Mouse (Mus musculus) heart, embryonic 10.5 days (tissue): ENCODE measurements around the gene Dap. TPM values are rescaled to one million over a fixed set of nuclear protein-coding genes. Genes with fewer than 3 reads are reported as not detected.

Source experiments
- DNase-seq: peaks from one replicate; pipeline ENCODE4 v3.0.0-alpha.2; 2017; ENCODE audit warnings: low spot score
- H3K27ac ChIP-seq: fragments of 300-500 bp; sonication (generic); 2 replicates; pipeline ENCODE4 v1.5.1; 2016; ENCODE audit warnings: mild to moderate bottlenecking
- H3K27me3 ChIP-seq: fragments of 300-500 bp; sonication (generic); 2 replicates; pipeline ENCODE4 v1.6.1; 2016; ENCODE audit warnings: mild to moderate bottlenecking; ENCODE audit not compliant: poor library complexity, insufficient read depth, severe bottlenecking
- H3K36me3 ChIP-seq: fragments of 300-500 bp; sonication (generic); 2 replicates; pipeline ENCODE4 v1.6.1; 2016; ENCODE audit warnings: mild to moderate bottlenecking, moderate library complexity
- H3K4me1 ChIP-seq: fragments of 300-500 bp; sonication (generic); 2 replicates; pipeline ENCODE4 v1.6.1; 2016; ENCODE audit warnings: mild to moderate bottlenecking
- H3K4me3 ChIP-seq: fragments of 300-500 bp; sonication (generic); 2 replicates; pipeline ENCODE4 v1.5.1; 2016; ENCODE audit warnings: mild to moderate bottlenecking, moderate library complexity
- H3K9me3 ChIP-seq: fragments of 300-500 bp; sonication (generic); 2 replicates; pipeline ENCODE4 v1.6.1; 2016; ENCODE audit warnings: mild to moderate bottlenecking, moderate library complexity
- WGBS: fragments of 180-500 bp; shearing (Covaris S2); methylation state at CpG from one replicate; pipeline ENCODE4 v1.1.7; 2016; 5-methylcytosine and 5-hydroxymethylcytosine counted together
- polyA plus RNA-seq: library from polyadenylated mRNA; unstranded; fragments of >200 nt; fragmentation: Nextera tagmentation; extraction: Ambion mirVana; gene quantifications from 2 replicates; pipeline ENCODE4 v1.2.1, GENCODE M21; 2016

The Dap gene
- polyA plus RNA-seq, 1 experiment from 2014 or later = 49.2 TPM

DNA sequence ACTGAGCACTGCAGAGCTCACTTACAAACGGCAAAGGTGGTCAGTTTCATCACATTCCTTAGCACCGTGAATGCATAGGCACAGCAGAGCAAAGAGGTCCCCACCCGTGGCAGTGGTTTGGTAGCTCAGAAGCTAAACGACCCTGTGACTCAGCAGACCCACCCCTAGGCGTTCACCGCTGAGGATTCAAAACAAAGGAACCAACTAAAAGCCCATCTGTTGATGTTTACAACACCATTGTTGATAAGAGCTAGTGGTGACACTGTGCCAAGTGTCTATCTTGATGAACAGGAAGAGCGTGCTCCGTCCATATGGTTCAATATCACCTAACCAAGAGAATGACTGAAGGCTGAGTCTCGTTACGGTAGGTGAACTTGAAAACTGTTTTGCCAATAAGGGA, 19.1 kb downstream of the Dap start:
- 0 out of 2 replicates have a peak, but pooled peaks cover 5% of the 10 kb centered on the region for H3K9me3 ChIP-seq
- H3K36me3 ChIP-seq = peaks cover 16% of the 10 kb centered on the region; the same call in 1 of the 2 replicates
- no peak for DNase-seq
- H3K27me3 ChIP-seq = no peaks in the 10 kb centered on the region
- 62% methylated on average over 10 of the region's 10 CpGs for whole genome bisulfite sequencing
- no peak overlapping the region for H3K4me3 ChIP-seq
- H3K4me1 ChIP-seq = peaks cover 23% of the 10 kb centered on the region
- no peak overlapping the region for H3K27ac ChIP-seq

DNA sequence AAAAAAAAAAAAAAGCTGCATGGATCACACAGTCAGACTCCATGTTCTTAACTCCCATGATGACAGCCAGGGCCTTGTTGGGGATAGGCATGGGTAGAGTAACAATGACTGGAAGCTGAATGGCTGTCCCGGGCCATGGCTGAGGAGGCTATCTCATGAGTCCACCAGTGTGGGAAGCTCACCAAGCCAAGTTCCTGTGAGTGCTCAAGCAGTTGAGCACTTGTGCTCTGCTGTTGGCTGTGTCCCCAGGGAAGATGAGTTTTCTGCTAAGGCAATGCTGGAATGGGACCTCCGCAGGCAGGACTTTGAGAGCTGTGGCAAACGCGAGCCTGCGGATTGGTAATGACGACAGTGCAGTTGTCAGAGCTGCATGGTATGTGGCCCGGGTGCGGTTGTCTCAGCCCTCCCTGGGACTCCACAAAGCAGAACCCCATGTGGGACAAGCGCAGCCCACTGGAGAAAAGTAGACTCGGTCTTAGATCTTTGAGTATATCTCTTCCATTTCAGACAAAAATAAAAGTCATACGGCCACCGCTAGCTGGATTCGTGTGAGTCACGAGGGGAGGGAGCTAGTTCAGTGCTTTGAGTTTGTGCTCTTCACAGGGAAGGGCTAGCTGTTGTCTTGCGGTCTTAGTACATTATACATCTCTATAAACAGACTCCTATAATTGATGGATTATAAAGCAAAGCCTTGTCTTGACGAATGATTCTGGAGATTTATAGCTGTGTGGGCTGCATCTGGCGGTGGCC, 20.8 kb downstream of the Dap start:
- Histone ChIP-seq H3K27ac (peak overlapping the region; percentile 52), H3K9me3 (0 out of 2 replicates have a peak, but pooled peaks cover 5% of the 10 kb centered on the region), H3K36me3 (peaks cover 16% of the 10 kb centered on the region; the same call in 1 of the 2 replicates), H3K4me1 (peaks cover 23% of the 10 kb centered on the region), H3K27me3 (no peaks in the 10 kb centered on the region), H3K4me3 (no peak overlapping the region)
- 86% methylated on average over 17 of the region's 17 CpGs for WGBS
- DNase-seq = no peak

DNA sequence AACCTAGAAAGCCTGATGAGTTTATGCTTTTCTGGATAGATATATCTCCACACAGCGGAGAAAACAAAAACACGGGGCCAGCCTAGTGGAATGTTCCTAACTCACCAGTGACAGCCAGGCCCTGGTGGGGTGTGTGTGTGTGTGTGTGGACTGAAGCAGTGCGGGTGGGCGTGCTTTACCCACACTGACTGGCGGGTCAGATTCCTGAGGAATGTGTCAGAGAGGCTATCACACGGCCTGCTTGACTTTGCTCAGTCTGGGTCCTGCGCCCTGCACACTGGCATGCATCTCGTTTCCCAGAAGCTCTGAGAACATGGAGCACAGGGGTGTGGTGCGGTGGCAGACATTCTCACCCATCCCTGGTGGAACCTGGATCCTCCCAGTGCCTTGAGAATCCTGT, 21.8 kb downstream of the Dap start:
- Histone ChIP-seq H3K27ac (peak overlapping the region; percentile 52), H3K4me1 (peaks cover 29% of the 10 kb centered on the region), H3K4me3 (no peak overlapping the region), H3K36me3 (peaks cover 8% of the 10 kb centered on the region; the same call in 1 of the 2 replicates), H3K27me3 (no peaks in the 10 kb centered on the region), H3K9me3 (0 out of 2 replicates have a peak, but pooled peaks cover 5% of the 10 kb centered on the region)
- WGBS = 43% methylated on average over 9 of the region's 9 CpGs
- DNase-seq = no peak

DNA sequence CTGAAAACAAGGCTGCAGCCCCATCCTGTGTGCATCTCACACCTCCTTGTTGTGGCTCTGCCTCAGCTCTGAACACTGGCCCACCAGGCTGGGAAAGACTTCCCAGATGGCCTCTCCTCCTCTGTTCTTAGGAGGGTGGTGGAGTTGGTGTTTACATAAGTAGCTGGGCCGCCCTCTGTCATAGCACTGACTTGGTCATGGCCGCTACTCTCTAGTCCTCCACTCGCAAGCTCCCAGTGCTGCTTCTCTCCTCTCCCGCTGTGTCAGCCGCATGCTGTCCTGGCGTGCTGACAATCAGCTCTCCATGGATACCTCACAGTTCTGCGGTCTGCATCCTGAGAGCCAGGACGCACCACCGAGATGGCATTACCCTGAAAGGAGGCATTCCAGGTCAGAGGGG, 22.9 kb downstream of the Dap start:
- WGBS = 40% methylated on average over 9 of the region's 9 CpGs
- no peaks in the 10 kb centered on the region for H3K27me3 ChIP-seq
- H3K4me3 ChIP-seq = no peak overlapping the region
- peak overlapping the region; percentile 37; the same call in 1 of the 2 replicates for H3K27ac ChIP-seq
- H3K36me3 ChIP-seq = peaks cover 3% of the 10 kb centered on the region; the same call in 1 of the 2 replicates
- H3K9me3 ChIP-seq = 0 out of 2 replicates have a peak, but pooled peaks cover 1% of the 10 kb centered on the region
- H3K4me1 ChIP-seq = peaks cover 30% of the 10 kb centered on the region
- DNase-seq = no peak

DNA sequence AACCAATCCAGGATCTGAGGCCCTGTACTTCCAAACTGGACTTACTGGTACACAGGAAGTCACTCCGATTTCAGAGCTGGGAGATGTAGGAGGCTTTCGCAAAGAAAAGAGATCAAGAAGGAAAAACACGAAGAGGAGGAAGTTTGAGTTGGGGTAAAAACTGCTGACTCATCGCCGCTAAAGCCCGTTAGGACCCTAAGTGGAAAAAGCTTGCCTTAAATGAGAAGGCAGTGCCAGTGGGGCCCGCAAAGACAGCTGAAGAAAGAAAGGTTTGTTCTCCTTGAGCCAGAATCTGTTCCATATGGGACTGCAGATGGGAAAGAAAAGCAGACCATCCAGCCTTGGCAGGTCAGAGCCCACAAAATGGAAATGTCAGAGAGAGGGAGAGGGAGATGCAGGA, 24.8 kb downstream of the Dap start:
- 72% methylated on average over 7 of the region's 7 CpGs for WGBS
- peaks cover 41% of the 10 kb centered on the region for H3K4me1 ChIP-seq
- no peak overlapping the region for H3K27ac ChIP-seq

DNA sequence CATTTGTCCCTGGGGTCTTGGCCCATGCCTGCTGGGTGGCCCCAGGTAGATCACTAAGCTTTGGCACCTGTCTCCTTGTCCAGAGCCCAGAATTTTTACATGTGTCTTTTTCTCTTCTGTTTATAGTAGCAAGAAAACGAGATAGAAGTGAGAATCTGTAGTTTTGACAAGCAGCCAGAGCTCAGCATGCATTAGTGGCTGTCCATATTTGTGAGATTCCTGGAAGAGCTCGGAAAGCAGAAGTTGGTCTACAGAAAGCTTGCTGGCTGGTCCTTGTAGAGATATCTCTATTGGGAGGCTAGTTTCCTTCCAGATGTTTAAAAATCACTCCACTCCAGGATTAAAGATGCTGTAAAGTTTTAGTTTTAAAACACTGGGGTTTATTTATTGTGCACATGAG, 25.9 kb downstream of the Dap start:
- no peak overlapping the region for H3K4me3 ChIP-seq
- H3K4me1 ChIP-seq = peaks cover 37% of the 10 kb centered on the region
- DNase-seq = no peak
- 84% methylated on average over 2 of the region's 2 CpGs for WGBS
- H3K27ac ChIP-seq = no peak overlapping the region
- no peaks in the 10 kb centered on the region for H3K9me3 ChIP-seq
- H3K36me3 ChIP-seq = no peaks in the 10 kb centered on the region
- H3K27me3 ChIP-seq = no peaks in the 10 kb centered on the region

More for the DNA sequence above, 24.8 kb downstream of the Dap start:
- H3K4me3 ChIP-seq = no peak overlapping the region
- H3K27me3 ChIP-seq = no peaks in the 10 kb centered on the region
- no peaks in the 10 kb centered on the region for H3K36me3 ChIP-seq
- H3K9me3 ChIP-seq = no peaks in the 10 kb centered on the region
- no peak for DNase-seq

DNA sequence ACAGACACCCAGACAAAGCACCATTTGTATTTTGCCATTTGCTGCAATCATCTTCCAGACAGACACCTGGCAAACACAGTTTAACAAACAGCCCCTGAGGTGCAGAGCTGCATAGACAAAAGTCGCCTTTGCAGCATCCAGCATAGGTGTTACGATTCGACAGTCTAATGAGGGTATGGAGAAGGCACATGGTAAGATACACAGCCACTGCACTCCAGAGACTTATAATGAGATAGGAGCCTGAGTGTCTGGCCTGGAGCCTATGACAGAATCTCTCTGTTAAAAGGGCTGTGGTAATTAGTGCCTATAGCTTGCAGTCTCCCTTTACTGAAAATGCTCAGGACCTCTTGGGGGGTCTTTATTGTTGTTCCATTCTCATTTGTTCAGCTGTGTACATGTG, 26.6 kb downstream of the Dap start:
- Histone ChIP-seq H3K4me1 (peaks cover 36% of the 10 kb centered on the region), H3K9me3 (no peaks in the 10 kb centered on the region), H3K27me3 (no peaks in the 10 kb centered on the region), H3K36me3 (no peaks in the 10 kb centered on the region), H3K4me3 (no peak overlapping the region), H3K27ac (no peak overlapping the region)
- DNase-seq = no peak
- 83% methylated on average over 3 of the region's 3 CpGs for WGBS

DNA sequence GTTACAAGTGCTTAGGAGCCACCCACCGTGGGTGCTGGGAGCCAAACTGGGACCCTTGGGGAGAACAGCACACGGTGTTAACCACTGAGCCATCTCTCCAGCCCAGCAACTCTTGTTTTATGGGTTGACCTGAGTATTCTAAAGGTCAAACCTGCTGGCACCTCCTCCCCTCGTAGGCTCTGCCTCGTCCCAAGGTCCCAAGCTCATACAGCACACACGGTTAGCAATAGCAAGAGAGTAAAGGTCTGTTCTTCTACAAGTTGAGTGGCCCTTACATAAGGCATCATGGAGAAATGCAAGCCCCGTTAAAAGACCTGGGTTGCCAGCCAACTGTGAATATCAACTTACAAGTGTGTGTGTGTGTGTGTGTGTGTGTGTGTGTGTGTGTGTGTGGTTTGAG, 27.1 kb downstream of the Dap start:
- DNase-seq = no peak
- H3K27ac ChIP-seq = no peak overlapping the region
- H3K27me3 ChIP-seq = no peaks in the 10 kb centered on the region
- 91% methylated on average over 6 of the region's 6 CpGs for WGBS
- no peaks in the 10 kb centered on the region for H3K9me3 ChIP-seq
- peaks cover 31% of the 10 kb centered on the region for H3K4me1 ChIP-seq
- H3K36me3 ChIP-seq = no peaks in the 10 kb centered on the region
- H3K4me3 ChIP-seq = no peak overlapping the region

DNA sequence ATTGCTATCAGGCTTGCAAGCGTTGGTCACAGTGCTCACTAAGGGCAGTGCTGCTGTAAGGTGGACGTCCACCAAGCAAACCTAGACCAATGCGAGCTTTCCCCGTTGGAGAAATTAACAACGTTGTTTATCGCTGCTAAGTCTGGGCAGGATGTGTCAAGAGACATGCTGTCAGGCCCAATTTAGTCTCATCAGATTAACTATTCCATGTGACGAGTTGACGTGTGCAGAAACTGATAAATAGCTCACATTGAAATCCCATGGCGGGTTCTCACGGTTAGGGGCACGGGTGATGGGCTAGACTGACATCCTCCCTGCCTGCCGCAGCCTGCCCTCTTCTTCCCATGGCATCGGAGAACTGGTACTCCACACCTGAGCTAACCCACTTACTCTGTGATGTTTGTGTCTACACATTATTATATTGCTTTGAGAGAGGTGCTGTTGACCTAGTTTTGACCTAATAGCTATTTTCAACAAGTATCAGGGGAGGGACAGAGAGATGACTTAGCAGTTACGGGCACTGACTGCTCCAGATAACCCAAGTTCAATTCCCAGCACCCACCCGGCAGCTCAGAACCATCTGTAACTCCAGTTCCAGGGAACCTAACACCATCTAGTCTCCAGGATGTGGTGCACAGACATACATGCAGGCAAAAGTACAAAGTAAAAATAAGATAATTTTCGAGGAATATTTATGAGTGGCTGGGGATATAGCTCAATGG, 28.6 kb downstream of the Dap start:
- H3K36me3 ChIP-seq = no peaks in the 10 kb centered on the region
- no peaks in the 10 kb centered on the region for H3K27me3 ChIP-seq
- H3K9me3 ChIP-seq = no peaks in the 10 kb centered on the region
- WGBS = 54% methylated on average over 16 of the region's 16 CpGs
- no peak for DNase-seq
- H3K4me1 ChIP-seq = peaks cover 22% of the 10 kb centered on the region
- no peak overlapping the region for H3K4me3 ChIP-seq
- no peak overlapping the region for H3K27ac ChIP-seq

DNA sequence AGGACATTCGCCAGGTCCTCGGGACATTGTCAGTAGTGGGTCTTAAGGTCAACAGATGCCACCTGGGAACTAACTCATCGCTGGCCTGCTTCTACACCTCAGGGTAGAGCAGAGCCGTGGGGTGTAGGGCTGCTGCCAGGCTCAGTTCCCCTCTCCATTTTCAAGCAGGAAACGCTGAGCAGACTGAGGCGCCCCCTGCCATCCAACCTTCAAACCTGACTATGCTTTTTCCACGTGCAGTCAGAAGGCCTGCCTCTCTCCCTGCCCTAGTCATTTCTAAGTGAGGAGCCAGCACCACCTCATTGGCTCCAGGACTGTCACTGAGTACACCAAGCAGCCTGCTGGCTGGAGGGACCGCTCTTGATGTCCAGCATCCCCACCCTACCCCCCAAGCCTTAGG, 29.3 kb downstream of the Dap start:
- H3K36me3 ChIP-seq = no peaks in the 10 kb centered on the region
- H3K4me1 ChIP-seq = peaks cover 28% of the 10 kb centered on the region
- 67% methylated on average over 8 of the region's 8 CpGs for WGBS
- 0 out of 2 replicates have a peak overlapping the region, but pooled peaks have one; percentile 10 for H3K27ac ChIP-seq
- no peak overlapping the region for H3K4me3 ChIP-seq
- H3K27me3 ChIP-seq = no peaks in the 10 kb centered on the region
- H3K9me3 ChIP-seq = no peaks in the 10 kb centered on the region
- DNase-seq = no peak

DNA sequence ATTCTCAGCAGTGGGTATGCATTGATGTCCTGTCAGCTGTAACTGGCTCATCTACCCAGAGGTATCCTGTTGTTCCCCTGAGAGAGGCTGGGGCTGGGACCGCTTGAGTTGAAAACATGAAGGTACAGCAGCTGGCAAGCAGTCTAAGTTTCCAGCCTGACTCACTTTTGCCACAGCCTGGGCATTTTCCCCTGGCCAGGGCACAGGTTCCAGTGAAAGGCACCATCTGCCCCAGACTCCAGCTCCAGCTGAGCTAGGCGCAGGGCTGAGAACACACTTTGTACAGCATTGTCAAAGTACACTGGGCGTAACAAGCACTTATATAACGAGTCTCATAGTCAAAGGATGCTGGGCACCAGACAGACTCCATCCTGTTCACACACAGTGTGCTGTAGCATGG, 29.8 kb downstream of the Dap start:
- Histone ChIP-seq H3K4me1 (peaks cover 30% of the 10 kb centered on the region), H3K36me3 (no peaks in the 10 kb centered on the region), H3K9me3 (no peaks in the 10 kb centered on the region), H3K27ac (no peak overlapping the region), H3K4me3 (no peak overlapping the region), H3K27me3 (no peaks in the 10 kb centered on the region)
- DNase-seq = no peak
- WGBS = 90% methylated on average over 4 of the region's 4 CpGs

DNA sequence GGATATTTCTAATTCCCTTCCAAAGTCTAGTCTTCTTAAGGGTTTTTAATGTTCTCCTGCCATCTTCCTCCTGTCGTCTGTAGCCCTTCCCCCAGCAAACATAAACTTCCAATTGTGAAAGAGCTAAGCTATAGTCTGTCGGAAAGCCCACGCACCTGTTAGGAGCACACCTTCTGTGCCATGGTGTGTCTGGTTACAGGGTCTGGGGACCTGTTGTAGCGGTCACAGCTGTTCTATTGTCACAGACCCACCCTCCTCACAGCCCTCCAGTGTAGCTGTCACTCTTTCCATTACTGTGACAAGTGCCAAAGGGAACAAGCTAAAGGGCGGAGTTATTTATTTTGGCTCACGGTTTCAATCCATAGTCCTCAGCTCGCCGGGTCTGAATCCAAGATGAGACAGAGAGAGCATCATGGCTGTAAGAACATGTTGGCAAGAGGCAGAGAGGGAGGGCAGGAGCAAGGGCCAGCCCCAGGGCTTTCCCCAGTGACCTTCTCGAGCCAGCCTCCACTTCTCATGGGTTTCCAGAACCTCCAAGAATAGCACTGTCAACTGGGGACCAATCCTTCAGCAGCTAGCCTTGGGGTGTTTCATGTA, 30.9 kb downstream of the Dap start:
- no peaks in the 10 kb centered on the region for H3K36me3 ChIP-seq
- no peak overlapping the region for H3K27ac ChIP-seq
- no peaks in the 10 kb centered on the region for H3K27me3 ChIP-seq
- H3K4me3 ChIP-seq = no peak overlapping the region
- 86% methylated on average over 9 of the region's 9 CpGs for WGBS
- H3K4me1 ChIP-seq = peaks cover 30% of the 10 kb centered on the region
- no peaks in the 10 kb centered on the region for H3K9me3 ChIP-seq
- DNase-seq = no peak

DNA sequence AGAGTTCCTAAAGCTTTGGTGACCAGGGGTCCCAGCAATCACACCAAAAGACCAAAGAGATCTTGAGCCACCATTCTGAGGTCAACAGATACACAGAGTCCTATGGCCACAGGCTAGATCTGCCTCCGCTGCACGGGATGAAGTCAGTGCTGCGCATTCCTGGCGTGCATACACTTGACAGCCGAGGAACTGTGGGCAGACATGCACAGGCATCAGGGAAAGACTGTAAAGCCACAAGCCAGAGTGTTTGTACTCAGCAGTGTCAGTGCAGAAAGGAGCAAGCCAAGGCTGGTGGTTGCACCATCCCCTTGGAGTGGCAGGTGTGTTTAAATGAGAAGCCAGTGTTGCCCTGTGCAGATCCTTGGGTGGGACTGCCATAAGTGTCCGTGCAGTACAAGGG, 31.6 kb downstream of the Dap start:
- peaks cover 25% of the 10 kb centered on the region for H3K4me1 ChIP-seq
- no peak overlapping the region for H3K4me3 ChIP-seq
- WGBS = 64% methylated on average over 6 of the region's 6 CpGs
- no peaks in the 10 kb centered on the region for H3K27me3 ChIP-seq
- H3K27ac ChIP-seq = no peak overlapping the region
- H3K36me3 ChIP-seq = no peaks in the 10 kb centered on the region
- H3K9me3 ChIP-seq = no peaks in the 10 kb centered on the region
- DNase-seq = no peak
